Mouse (Mus musculus): ENCODE data around the gene Crk. TPM values are rescaled to one million over a fixed set of nuclear protein-coding genes. Genes with fewer than 3 reads are reported as not detected.

Gene Crk
- 59.6 TPM for polyA plus RNA-seq (2014; fragmentation: Illumina TruSeq; extraction: RNeasy Lipid Tissue Mini Kit (QIAGEN cat#74804); ENCODE audit: low read depth, low replicate concordance)

DNA sequence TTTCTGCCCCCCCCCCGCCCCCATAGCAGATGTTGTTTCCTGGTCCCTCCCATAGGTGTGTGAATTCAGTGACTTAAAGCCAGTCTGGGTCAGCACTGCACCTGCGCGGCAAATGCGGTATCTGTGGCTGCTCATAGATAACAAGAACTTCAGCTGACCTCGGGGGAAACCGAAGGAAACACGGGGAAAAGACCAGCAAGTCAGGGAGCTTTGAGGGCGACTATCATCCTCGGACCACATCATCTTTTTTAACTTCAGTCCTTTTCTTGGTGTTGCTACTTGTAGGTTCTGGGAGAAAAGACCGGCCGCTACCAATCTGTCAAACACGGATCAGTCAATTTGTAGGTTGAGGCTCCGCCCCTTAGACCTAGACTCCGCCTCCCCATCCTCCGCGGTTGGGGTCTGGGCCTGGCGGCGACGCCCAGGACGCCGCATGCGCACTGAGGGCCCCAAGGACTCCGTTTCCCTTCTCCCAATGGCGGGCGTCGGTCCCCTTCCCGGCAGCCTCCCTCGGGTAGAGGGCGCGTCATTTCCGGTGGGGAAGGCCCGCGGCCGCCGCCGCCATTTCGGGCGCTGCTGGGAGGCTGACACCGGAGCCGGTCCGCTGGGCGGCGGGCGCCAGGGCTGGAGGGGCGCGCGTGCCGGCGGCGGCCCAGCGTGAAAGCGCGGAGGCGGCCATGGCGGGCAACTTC lies at the start of gene Crk:
Gene Crk (plus strand): TSS at position 513 of the 692 bp plus-strand sequence.

DNA sequence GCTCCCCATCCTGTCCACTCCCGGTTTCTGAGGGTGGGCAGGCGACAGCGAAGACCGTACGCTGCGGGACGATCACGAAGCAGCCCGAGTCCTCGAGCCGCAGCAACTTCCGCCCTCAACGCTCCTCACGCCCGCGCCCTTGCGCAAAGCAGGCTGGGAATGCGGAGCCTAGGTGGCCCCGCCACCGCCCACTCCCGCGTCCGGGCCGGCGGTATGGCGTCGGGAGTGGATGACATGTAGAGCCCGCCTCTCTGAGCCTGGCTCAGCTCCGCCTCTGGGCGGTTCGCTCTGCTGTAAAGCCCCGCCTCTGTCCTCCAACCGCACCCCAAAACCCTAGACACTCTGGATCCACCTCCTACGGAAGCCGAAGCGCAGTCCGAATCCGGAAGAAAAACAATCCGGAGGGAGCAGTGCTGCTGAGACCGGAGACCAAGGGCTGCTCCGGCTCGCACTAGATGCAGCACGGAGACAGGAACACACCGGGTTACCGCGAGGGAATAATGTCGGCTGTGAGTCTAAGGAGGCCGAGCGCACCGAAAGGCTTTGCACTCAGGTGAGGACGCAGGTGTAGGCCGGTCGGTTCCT lies 48.3 kb upstream of the Crk start, which contains the start of gene Inpp5k:
Gene Inpp5k (plus strand): TSS at position 344 of the 585 bp plus-strand sequence.

DNA sequence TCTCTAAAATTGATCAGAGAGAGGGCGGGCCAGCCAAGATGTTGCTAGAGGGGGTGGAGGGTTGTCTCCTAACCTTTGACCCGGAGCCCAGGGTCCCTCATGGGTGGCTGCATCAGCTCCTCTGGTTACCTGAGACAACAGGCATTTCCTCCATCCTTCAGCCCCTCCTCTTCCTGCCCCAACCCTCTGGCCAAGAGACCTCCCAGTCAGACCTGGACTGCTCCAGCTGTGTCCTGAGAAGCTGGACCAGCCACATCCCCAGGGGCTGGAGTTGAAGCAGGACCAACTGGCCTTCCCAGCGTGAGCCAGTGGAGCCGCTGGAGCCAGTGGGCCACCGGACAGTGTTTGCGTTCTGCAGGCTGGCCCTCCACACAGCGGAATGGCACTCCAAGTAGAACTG lies 28.7 kb upstream of the Crk start, which contains the start of gene Myo1c:
Gene Myo1c (plus strand): TSS at position 194 of the 400 bp plus-strand sequence.

DNA sequence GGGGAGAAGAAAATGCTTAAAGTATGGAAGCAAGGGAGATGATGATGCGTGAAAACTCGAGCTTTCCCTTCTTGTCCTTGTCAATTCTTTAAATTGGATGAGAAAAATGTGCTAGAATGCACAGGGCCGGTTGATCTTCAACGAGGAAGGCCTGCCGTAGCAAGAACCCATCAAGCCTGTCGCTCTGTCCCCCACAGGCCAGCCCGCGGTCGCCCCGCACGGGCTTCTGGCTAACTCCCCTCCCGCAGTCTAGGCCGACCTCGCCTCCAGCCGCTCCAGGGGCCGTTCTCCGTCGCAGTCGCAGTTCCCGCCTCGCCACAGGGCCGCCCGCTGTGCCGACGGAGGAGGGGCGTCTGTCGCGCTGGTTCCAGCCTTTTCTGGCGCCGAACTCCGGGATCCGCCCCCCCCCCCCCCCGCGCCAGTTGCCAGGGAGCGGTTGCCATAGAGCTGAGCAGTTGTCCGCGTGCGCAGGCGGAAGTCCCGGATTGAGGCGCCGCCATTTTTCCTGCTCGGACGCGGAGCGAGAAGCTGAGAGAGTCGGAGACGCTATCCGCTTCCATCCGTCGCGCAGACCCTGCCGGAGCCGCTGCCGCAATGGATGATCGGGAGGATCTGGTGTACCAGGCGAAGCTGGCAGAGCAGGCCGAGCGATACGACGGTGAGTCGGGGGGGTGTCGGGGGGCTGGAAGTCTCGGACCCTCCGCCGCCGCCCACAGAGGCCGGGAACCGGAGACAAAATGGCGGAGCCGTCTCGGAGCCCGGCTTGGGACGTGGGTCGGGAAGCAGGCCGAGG lies 53.6 kb downstream of the Crk start, which contains the start of gene Ywhae:
Gene Ywhae (plus strand): TSS at position 436 of the 793 bp plus-strand sequence.

Other genes with a start within 250 kb of the Crk start
- 74.4 TPM for gene Serpinf2, start 239.7 kb upstream of the Crk start, polyA plus RNA-seq (2014; fragmentation: Illumina TruSeq; extraction: RNeasy Lipid Tissue Mini Kit (QIAGEN cat#74804); ENCODE audit: low read depth, low replicate concordance)
- gene Wdr81, start 224.5 kb upstream of the Crk start, polyA plus RNA-seq (2014; fragmentation: Illumina TruSeq; extraction: RNeasy Lipid Tissue Mini Kit (QIAGEN cat#74804); ENCODE audit: low read depth, low replicate concordance): 17.3 TPM
- 12.7 TPM for gene Tlcd2, start 217.5 kb upstream of the Crk start, polyA plus RNA-seq (2014; fragmentation: Illumina TruSeq; extraction: RNeasy Lipid Tissue Mini Kit (QIAGEN cat#74804); ENCODE audit: low read depth, low replicate concordance)
- gene Prpf8, start 192.4 kb upstream of the Crk start, polyA plus RNA-seq (2014; fragmentation: Illumina TruSeq; extraction: RNeasy Lipid Tissue Mini Kit (QIAGEN cat#74804); ENCODE audit: low read depth, low replicate concordance): 65.6 TPM
- 5.7 TPM for gene Rilp, start 169.2 kb upstream of the Crk start, polyA plus RNA-seq (2014; fragmentation: Illumina TruSeq; extraction: RNeasy Lipid Tissue Mini Kit (QIAGEN cat#74804); ENCODE audit: low read depth, low replicate concordance)
- gene Scarf1, start 165.7 kb upstream of the Crk start, polyA plus RNA-seq (2014; fragmentation: Illumina TruSeq; extraction: RNeasy Lipid Tissue Mini Kit (QIAGEN cat#74804); ENCODE audit: low read depth, low replicate concordance): 6.0 TPM
- gene Slc43a2, start 147.6 kb upstream of the Crk start, polyA plus RNA-seq (2014; fragmentation: Illumina TruSeq; extraction: RNeasy Lipid Tissue Mini Kit (QIAGEN cat#74804); ENCODE audit: low read depth, low replicate concordance): 12.4 TPM
- 68.8 TPM for gene Pitpna, start 91.2 kb upstream of the Crk start, polyA plus RNA-seq (2014; fragmentation: Illumina TruSeq; extraction: RNeasy Lipid Tissue Mini Kit (QIAGEN cat#74804); ENCODE audit: low read depth, low replicate concordance)
- gene Inpp5k, start 48.3 kb upstream of the Crk start, polyA plus RNA-seq (2014; fragmentation: Illumina TruSeq; extraction: RNeasy Lipid Tissue Mini Kit (QIAGEN cat#74804); ENCODE audit: low read depth, low replicate concordance): 46.0 TPM
- 88.9 TPM for gene Myo1c, start 28.8 kb upstream of the Crk start, polyA plus RNA-seq (2014; fragmentation: Illumina TruSeq; extraction: RNeasy Lipid Tissue Mini Kit (QIAGEN cat#74804); ENCODE audit: low read depth, low replicate concordance)
- gene Ywhae, start 53.6 kb downstream of the Crk start, polyA plus RNA-seq (2014; fragmentation: Illumina TruSeq; extraction: RNeasy Lipid Tissue Mini Kit (QIAGEN cat#74804); ENCODE audit: low read depth, low replicate concordance): 323 TPM
- gene Doc2b, start 116.8 kb downstream of the Crk start, polyA plus RNA-seq (2014; fragmentation: Illumina TruSeq; extraction: RNeasy Lipid Tissue Mini Kit (QIAGEN cat#74804); ENCODE audit: low read depth, low replicate concordance): 2.3 TPM